In the genomic region with DNA sequence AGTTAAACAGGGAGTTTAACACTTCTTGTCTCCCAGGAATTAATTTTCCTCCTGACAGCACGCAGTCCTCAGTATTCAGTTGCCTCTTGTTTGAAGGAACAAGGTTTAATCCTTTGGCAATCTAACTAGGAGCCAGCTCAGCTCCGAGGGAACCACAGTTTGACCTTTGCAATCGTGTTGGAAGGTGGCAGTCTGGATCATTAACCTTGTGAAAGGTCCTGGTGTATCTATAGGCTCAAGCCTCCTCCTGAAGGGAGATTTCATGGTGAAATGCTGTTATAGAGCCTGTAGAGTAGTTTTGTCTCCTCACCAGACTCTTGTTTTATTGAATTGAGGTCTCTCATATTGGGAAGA, we compare ENCODE assay signal across 9 mouse cellular contexts.
DNase-seq lines count a peak whose midpoint lies in the region; ATAC-seq and TF ChIP-seq lines count a peak whose summit lies in the region.
"Had no signal": no experiment of that assay in that cellular context is flagged by ENCODE, and none has a peak within 500 bp of the region (broad histone marks: within the 10 kb centered on the region; RNA-seq: fewer than 3 reads in every experiment).

No protein-coding gene starts in this region.

- H3K27me3 ChIP-seq in liver, postnatal 0 days (ENCODE audit: insufficient read depth, low read length): no peaks in the 10 kb centered on the region
- no peaks in the 10 kb centered on the region for H3K27me3 ChIP-seq in hindbrain, embryonic 11.5 days (ENCODE audit: control insufficient read depth, insufficient read depth, low read length)
- no peaks in the 10 kb centered on the region for H3K27me3 ChIP-seq in midbrain, embryonic 10.5 days (ENCODE audit: low read depth, poor library complexity, severe bottlenecking)
- H3K27me3 ChIP-seq: heart, embryonic 15.5 days; lung, embryonic 15.5 days had no signal

- H3K27ac ChIP-seq in liver, postnatal 0 days (ENCODE audit: low read depth): no peak overlapping the region
- H3K27ac ChIP-seq in hindbrain, embryonic 11.5 days (ENCODE audit: low read depth, low read length): no peak overlapping the region; the same call in 1 of the 2 replicates
- peak overlapping the region; percentile 85 for H3K27ac ChIP-seq in midbrain, embryonic 10.5 days (replicated peaks)
- H3K27ac ChIP-seq in gastrocnemius, adult 2 months: no peak overlapping the region
- H3K27ac ChIP-seq: heart, embryonic 15.5 days; lung, embryonic 15.5 days had no signal

- TF ChIP-seq CTCF in liver, postnatal 0 days (IDR thresholded peaks at IDR 0.05; ENCODE audit: low read depth): no peak
- TF ChIP-seq CTCF in gastrocnemius, adult 2 months (IDR thresholded peaks at IDR 0.05): no peak

- no peak for DNase-seq in liver, postnatal 0 days
- no peak for DNase-seq in liver
- no peak for DNase-seq in hindbrain, embryonic 11.5 days (ENCODE audit: low spot score)
- no peak for DNase-seq in midbrain, embryonic 10.5 days (ENCODE audit: low spot score)
- DNase-seq in yolk sac, embryonic 10.5 days (ENCODE audit: low spot score): peak; percentile 25
- DNase-seq in thymus, postnatal 14 days: no peak
- DNase-seq in gastrocnemius, adult 2 months: no peak

- intact Hi-C loops in gastrocnemius, adult 2 months (cut with DNase I): loop anchor here (2.0 to 10.0 kb wide), 2 partner anchors 248 to 294 kb away; no protein-coding TSS in a partner anchor

- peak; percentile 63 for ATAC-seq in liver, postnatal 0 days
- peak; percentile 67 for ATAC-seq in hindbrain, embryonic 11.5 days (ENCODE audit: low FRiP score)

- no peak for TF ChIP-seq EP300 in liver, postnatal 0 days (IDR thresholded peaks at IDR 0.05; ENCODE audit: low read depth)

- no peak overlapping the region for H3K9ac ChIP-seq in liver, postnatal 0 days (replicated peaks)
- H3K9ac ChIP-seq in hindbrain, embryonic 11.5 days (ENCODE audit: low read depth, low read length): no peak overlapping the region
- H3K9ac ChIP-seq: heart, embryonic 15.5 days; lung, embryonic 15.5 days had no signal

- WGBS in liver, postnatal 0 days (ENCODE audit: insufficient replicate concordance): 16% methylated on average over 3 of the region's 3 CpGs
- WGBS in hindbrain, embryonic 11.5 days: 21% methylated on average over 3 of the region's 3 CpGs
- WGBS in midbrain, embryonic 10.5 days: 7% methylated on average over 3 of the region's 3 CpGs

- no peak overlapping the region for H3K4me2 ChIP-seq in liver, postnatal 0 days (ENCODE audit: low read depth, low read length)
- H3K4me2 ChIP-seq in hindbrain, embryonic 11.5 days (replicated peaks; ENCODE audit: low read depth, low read length): no peak overlapping the region

- H3K4me1 ChIP-seq in liver, postnatal 0 days (ENCODE audit: insufficient read depth): no peaks in the 10 kb centered on the region
- H3K4me1 ChIP-seq in hindbrain, embryonic 11.5 days (replicated peaks; ENCODE audit: control insufficient read depth, insufficient read depth, low read length): no peaks in the 10 kb centered on the region
- H3K4me1 ChIP-seq in midbrain, embryonic 10.5 days: peaks cover 35% of the 10 kb centered on the region

- no peaks in the 10 kb centered on the region for H3K9me3 ChIP-seq in liver, postnatal 0 days (ENCODE audit: low read length)
- H3K9me3 ChIP-seq in hindbrain, embryonic 11.5 days (ENCODE audit: control insufficient read depth, low read length): no peaks in the 10 kb centered on the region
- no peaks in the 10 kb centered on the region for H3K9me3 ChIP-seq in midbrain, embryonic 10.5 days (replicated peaks)
- H3K9me3 ChIP-seq: heart, embryonic 15.5 days; lung, embryonic 15.5 days had no signal

- no peaks in the 10 kb centered on the region for H3K36me3 ChIP-seq in liver, postnatal 0 days (replicated peaks; ENCODE audit: insufficient read depth, low read length)
- H3K36me3 ChIP-seq in hindbrain, embryonic 11.5 days (ENCODE audit: control insufficient read depth, insufficient read depth, low read length): no peaks in the 10 kb centered on the region
- H3K36me3 ChIP-seq in midbrain, embryonic 10.5 days: no peaks in the 10 kb centered on the region
- H3K36me3 ChIP-seq: heart, embryonic 15.5 days; lung, embryonic 15.5 days had no signal

- no peak overlapping the region for H3K4me3 ChIP-seq in liver, postnatal 0 days (ENCODE audit: low read depth, low read length)
- H3K4me3 ChIP-seq in hindbrain, embryonic 11.5 days (ENCODE audit: low read depth, low read length): no peak overlapping the region
- 0 out of 2 replicates have a peak overlapping the region, but pooled peaks have one; percentile 22 for H3K4me3 ChIP-seq in midbrain, embryonic 10.5 days
- no peak overlapping the region for H3K4me3 ChIP-seq in gastrocnemius, adult 2 months
